ENCODE assay signal across 10 mouse cellular contexts in the genomic region with DNA sequence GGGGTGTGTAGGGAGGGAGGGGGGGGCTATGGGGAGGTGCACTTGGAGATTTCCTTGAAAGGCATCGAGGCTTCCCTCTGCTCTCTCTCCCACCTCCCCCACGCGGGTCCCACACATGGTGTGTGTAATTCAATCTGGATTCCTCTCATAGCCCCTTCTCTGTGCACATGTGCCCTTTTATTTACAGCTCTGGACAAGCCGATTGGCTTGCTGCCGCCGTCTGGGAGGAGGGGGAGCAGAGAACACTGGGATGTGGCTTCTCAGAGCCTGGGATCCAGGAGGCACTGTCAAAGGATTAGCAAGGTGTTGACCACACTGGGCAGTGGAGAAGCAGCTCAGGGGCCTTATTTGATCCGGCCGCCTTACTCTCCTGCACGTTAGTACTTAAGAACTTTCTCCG. TPM values are rescaled to one million over a fixed set of nuclear protein-coding genes. Genes with fewer than 3 reads are reported as not detected.
DNase-seq lines count a peak whose midpoint lies in the region; ATAC-seq and TF ChIP-seq lines count a peak whose summit lies in the region.
"Had no signal": no experiment of that assay in that cellular context is flagged by ENCODE, and none has a peak within 500 bp of the region (broad histone marks: within the 10 kb centered on the region; RNA-seq: fewer than 3 reads in every experiment).

No protein-coding gene starts in this region.

- DNase-seq in ES-E14 (ENCODE audit: low read depth, low spot score) = no peak
- DNase-seq in embryo, embryonic 9.5 days (ENCODE audit: extremely low spot score) = peak; percentile 31
- no peak for DNase-seq in adrenal gland, adult 18-20 months (ENCODE audit: low spot score in 2 of 2)
- no peak for DNase-seq in cerebellum, postnatal 4 days (ENCODE audit: low spot score in 2 of 2)
- no peak for DNase-seq in adrenal gland, postnatal 10 days

- no peaks in the 10 kb centered on the region for H3K36me3 ChIP-seq in hindbrain, embryonic 12.5 days
- no peaks in the 10 kb centered on the region for H3K36me3 ChIP-seq in hindbrain, embryonic 16.5 days (ENCODE audit: control insufficient read depth, insufficient read depth, low read length)
- no peaks in the 10 kb centered on the region for H3K36me3 ChIP-seq in ES-E14 (ENCODE audit: control insufficient read depth, insufficient read depth, low read length, poor library complexity, severe bottlenecking)
- no peaks in the 10 kb centered on the region for H3K36me3 ChIP-seq in limb, embryonic 13.5 days

- H3K9ac ChIP-seq in hindbrain, embryonic 12.5 days = 0 out of 2 replicates have a peak overlapping the region, but pooled peaks have one; percentile 13
- H3K9ac ChIP-seq in hindbrain, embryonic 16.5 days (ENCODE audit: low read depth, low read length) = no peak overlapping the region
- no peak overlapping the region for H3K9ac ChIP-seq in ES-E14 (ENCODE audit: insufficient read depth, low read depth, low read length, poor library complexity, severe bottlenecking)
- peak overlapping the region; percentile 48; the same call in 1 of the 2 replicates for H3K9ac ChIP-seq in limb, embryonic 13.5 days

- H3K4me3 ChIP-seq in hindbrain, embryonic 12.5 days = no peak overlapping the region
- H3K4me3 ChIP-seq in hindbrain, embryonic 16.5 days (ENCODE audit: low read length) = no peak overlapping the region
- H3K4me3 ChIP-seq in ES-E14 (ENCODE audit: insufficient read depth in 1 of 2, low read depth in 1 of 2, low read length in 2 of 2, poor library complexity in 1 of 2, severe bottlenecking in 1 of 2) = peak overlapping the region; percentile 31 to 34; a peak in 3 of 4 replicates
- peak overlapping the region; percentile 23; the same call in 1 of the 2 replicates for H3K4me3 ChIP-seq in limb, embryonic 13.5 days

- H3K27me3 ChIP-seq in hindbrain, embryonic 12.5 days = no peaks in the 10 kb centered on the region
- H3K27me3 ChIP-seq in hindbrain, embryonic 16.5 days (replicated peaks; ENCODE audit: control insufficient read depth, insufficient read depth, low read length) = no peaks in the 10 kb centered on the region
- H3K27me3 ChIP-seq in limb, embryonic 13.5 days = no peaks in the 10 kb centered on the region

- no peak overlapping the region for H3K27ac ChIP-seq in hindbrain, embryonic 12.5 days
- no peak overlapping the region for H3K27ac ChIP-seq in hindbrain, embryonic 16.5 days (ENCODE audit: low read depth, low read length)
- no peak overlapping the region for H3K27ac ChIP-seq in ES-E14 (ENCODE audit: insufficient read depth, low read depth, low read length, poor library complexity, severe bottlenecking)
- H3K27ac ChIP-seq in limb, embryonic 13.5 days = peak overlapping the region; percentile 40; the same call in 1 of the 2 replicates

- 31% methylated on average over 10 of the region's 10 CpGs for WGBS in hindbrain, embryonic 12.5 days
- WGBS in hindbrain, embryonic 16.5 days = 36% methylated on average over 10 of the region's 10 CpGs
- WGBS in limb, embryonic 13.5 days = 11% methylated on average over 10 of the region's 10 CpGs

- in situ Hi-C loops in ES-E14 (cut with MboI; ENCODE audit: low sequenced_read_pairs in 2 of 2, unreplicated experiment in 2 of 2) = no loop called here

- no peak overlapping the region for H3K4me2 ChIP-seq in hindbrain, embryonic 12.5 days (replicated peaks)
- no peak overlapping the region for H3K4me2 ChIP-seq in hindbrain, embryonic 16.5 days (ENCODE audit: low read length)
- peak overlapping the region; percentile 23; the same call in 1 of the 2 replicates for H3K4me2 ChIP-seq in limb, embryonic 13.5 days (replicated peaks)
- H3K4me2 ChIP-seq: liver, embryonic 11.5 days had no signal

- ATAC-seq in hindbrain, embryonic 12.5 days (ENCODE audit: low FRiP score) = 0 out of 2 replicates have a peak, but pooled peaks have one; percentile 19
- ATAC-seq in hindbrain, embryonic 16.5 days = no peak
- peak; percentile 84 for ATAC-seq in limb, embryonic 13.5 days (ENCODE audit: low FRiP score, low read depth)

- no peaks in the 10 kb centered on the region for H3K9me3 ChIP-seq in hindbrain, embryonic 12.5 days (replicated peaks)
- H3K9me3 ChIP-seq in hindbrain, embryonic 16.5 days (ENCODE audit: control insufficient read depth, low read length) = no peaks in the 10 kb centered on the region
- no peaks in the 10 kb centered on the region for H3K9me3 ChIP-seq in ES-E14 (ENCODE audit: control insufficient read depth, insufficient read depth, low read depth, low read length)
- no peaks in the 10 kb centered on the region for H3K9me3 ChIP-seq in limb, embryonic 13.5 days

- H3K4me1 ChIP-seq in hindbrain, embryonic 12.5 days = peaks cover 37% of the 10 kb centered on the region
- peaks cover 33% of the 10 kb centered on the region for H3K4me1 ChIP-seq in hindbrain, embryonic 16.5 days (ENCODE audit: control insufficient read depth, insufficient read depth, low read depth, low read length)
- H3K4me1 ChIP-seq in ES-E14 (ENCODE audit: control insufficient read depth in 2 of 2, insufficient read depth in 2 of 2, low read length in 2 of 2, poor library complexity in 1 of 2) = peaks cover 9 to 33% of the 10 kb centered on the region in 2 experiments
- H3K4me1 ChIP-seq in limb, embryonic 13.5 days = peaks cover 68% of the 10 kb centered on the region

TF ChIP-seq in ES-E14, 5 proteins besides CTCF, POLR2A, EP300 and RAD21:
- no peak for TF ChIP-seq CHD2 (IDR thresholded peaks at IDR 0.05; ENCODE audit: low read depth, low read length)

RNA-seq across cellular contexts. Expression of a gene that starts 19.2 kb away (rescaled TPM):
- 55.0 and 68.9 TPM in 2 replicates for polyA plus RNA-seq in hindbrain, embryonic 12.5 days (2016; fragmentation: Nextera tagmentation; extraction: Ambion mirVana)
- 70.8 and 86.8 TPM in 2 replicates for polyA plus RNA-seq in hindbrain, embryonic 16.5 days (2015; fragmentation: Nextera tagmentation; extraction: Ambion mirVana)
- total RNA-seq in ES-E14 (2012; rRNA removed) = 12.1 and 19.0 TPM in 2 replicates
- polyA plus RNA-seq in limb, embryonic 13.5 days (2015; fragmentation: Nextera tagmentation; extraction: Ambion mirVana) = 13.1 and 14.7 TPM in 2 replicates
- total RNA-seq in adrenal gland, adult 18-20 months (2021) = 10 to 100 TPM; 36.9 to 39.9 TPM
- total RNA-seq in adrenal gland, postnatal 10 days (2021) = 10 to 100 TPM; 29.9 to 32.1 TPM

RNA-seq across cellular contexts. Expression of a gene that starts 28.0 kb away (rescaled TPM):
- polyA plus RNA-seq in hindbrain, embryonic 12.5 days (2016; fragmentation: Nextera tagmentation; extraction: Ambion mirVana) = 1.3 TPM in 1 of 2 replicates, not detected in the other
- polyA plus RNA-seq in hindbrain, embryonic 16.5 days (2015; fragmentation: Nextera tagmentation; extraction: Ambion mirVana) = 1.1 and 1.4 TPM in 2 replicates
- 0.27 and 0.37 TPM in 2 replicates for total RNA-seq in ES-E14 (2012; rRNA removed)
- polyA plus RNA-seq in limb, embryonic 13.5 days (2015; fragmentation: Nextera tagmentation; extraction: Ambion mirVana) = not detected in 2 replicates
- total RNA-seq in adrenal gland, adult 18-20 months (2021) = not detected
- under 1 TPM; 0.27 to 0.97 TPM for total RNA-seq in adrenal gland, postnatal 10 days (2021)
- total RNA-seq: hematopoietic stem cell, adult 5-6 weeks had no signal
- polyA plus RNA-seq: liver, embryonic 11.5 days had no signal

RNA-seq across cellular contexts. Expression of a gene that starts 40.8 kb away (rescaled TPM):
- polyA plus RNA-seq in hindbrain, embryonic 12.5 days (2016; fragmentation: Nextera tagmentation; extraction: Ambion mirVana) = 15.7 and 16.2 TPM in 2 replicates
- 8.9 and 9.2 TPM in 2 replicates for polyA plus RNA-seq in hindbrain, embryonic 16.5 days (2015; fragmentation: Nextera tagmentation; extraction: Ambion mirVana)
- total RNA-seq in ES-E14 (2012; rRNA removed) = 11.0 and 12.4 TPM in 2 replicates
- polyA plus RNA-seq in limb, embryonic 13.5 days (2015; fragmentation: Nextera tagmentation; extraction: Ambion mirVana) = 7.7 and 10.3 TPM in 2 replicates
- total RNA-seq in adrenal gland, adult 18-20 months (2021) = 10 to 100 TPM; 67.6 to 72.3 TPM
- total RNA-seq in adrenal gland, postnatal 10 days (2021) = 10 to 100 TPM; 55.3 to 58.2 TPM

RNA-seq across cellular contexts. Expression of a gene that starts 53.5 kb away (rescaled TPM):
- 2.0 and 3.8 TPM in 2 replicates for polyA plus RNA-seq in hindbrain, embryonic 12.5 days (2016; fragmentation: Nextera tagmentation; extraction: Ambion mirVana)
- 5.1 and 5.3 TPM in 2 replicates for polyA plus RNA-seq in hindbrain, embryonic 16.5 days (2015; fragmentation: Nextera tagmentation; extraction: Ambion mirVana)
- 0.40 and 0.58 TPM in 2 replicates for total RNA-seq in ES-E14 (2012; rRNA removed)
- 3.0 and 4.2 TPM in 2 replicates for polyA plus RNA-seq in limb, embryonic 13.5 days (2015; fragmentation: Nextera tagmentation; extraction: Ambion mirVana)
- total RNA-seq in adrenal gland, adult 18-20 months (2021) = 1 to 10 TPM; 2.6 to 2.8 TPM
- total RNA-seq in adrenal gland, postnatal 10 days (2021) = 1 to 10 TPM; 1.9 to 3.2 TPM

Comparison
In these comparisons a context has a peak if more than half of its experiments do, and no peak if none do; other contexts are left out.
1. H3K9ac ChIP-seq: peak in hindbrain, embryonic 12.5 days (single experiment) and limb, embryonic 13.5 days (single experiment); none in hindbrain, embryonic 16.5 days (single experiment) and ES-E14 (single experiment).
2. H3K4me3 ChIP-seq: peak in ES-E14 (2 of 2) and limb, embryonic 13.5 days (single experiment); none in hindbrain, embryonic 12.5 days (single experiment) and hindbrain, embryonic 16.5 days (single experiment).